Comparison of ENCODE assay signal across 10 mouse cellular contexts in genomic region chr12:79846247-79847151, GRCm38 (mm10).
DNase-seq lines count a peak whose midpoint lies in the region; ATAC-seq and TF ChIP-seq lines count a peak whose summit lies in the region.
"Had no signal": no experiment of that assay in that cellular context is flagged by ENCODE, and none has a peak within 500 bp of the region (broad histone marks: within the 10 kb centered on the region; RNA-seq: fewer than 3 reads in every experiment).

No protein-coding gene starts in this region.

- peak overlapping the region; percentile 89 for H3K27ac ChIP-seq in forebrain, embryonic 10.5 days
- no peak overlapping the region for H3K27ac ChIP-seq in forebrain, postnatal 0 days (ENCODE audit: low read depth, low read length)
- H3K27ac ChIP-seq in lung, embryonic 16.5 days (ENCODE audit: low read length): peak overlapping the region; percentile 65
- H3K27ac ChIP-seq in lung, postnatal 0 days (ENCODE audit: low read length): no peak overlapping the region
- H3K27ac ChIP-seq in forebrain, embryonic 11.5 days (ENCODE audit: low read depth, low read length): peak overlapping the region; percentile 79

- H3K4me1 ChIP-seq in forebrain, embryonic 10.5 days: peaks cover 91% of the 10 kb centered on the region
- peaks cover 9% of the 10 kb centered on the region for H3K4me1 ChIP-seq in forebrain, postnatal 0 days (ENCODE audit: insufficient read depth)
- peaks cover 66% of the 10 kb centered on the region for H3K4me1 ChIP-seq in lung, embryonic 16.5 days (replicated peaks; ENCODE audit: control insufficient read depth, insufficient read depth, low read length)
- H3K4me1 ChIP-seq in lung, postnatal 0 days (ENCODE audit: insufficient read depth, low read depth, low read length): peaks cover 13% of the 10 kb centered on the region; the same call in 1 of the 2 replicates
- peaks cover 37% of the 10 kb centered on the region for H3K4me1 ChIP-seq in forebrain, embryonic 11.5 days (replicated peaks; ENCODE audit: control insufficient read depth, insufficient read depth, low read length)

- DNase-seq in forebrain, embryonic 10.5 days (ENCODE audit: extremely low spot score, low spot score): peak; percentile 77
- DNase-seq in forebrain, postnatal 0 days: no peak
- no peak for DNase-seq in lung, postnatal 0 days (ENCODE audit: low spot score)
- peak; percentile 80 for DNase-seq in forebrain, embryonic 11.5 days (ENCODE audit: low spot score)
- DNase-seq in retina, postnatal 1 day: peak; percentile 59
- no peak for DNase-seq in spleen, postnatal 14 days (ENCODE audit: low spot score in 2 of 2)
- DNase-seq in spleen, postnatal 10 days (ENCODE audit: low spot score in 2 of 2): no peak
- DNase-seq: kidney, adult 11 months; right cerebral cortex, postnatal 14 days had no signal

- H3K4me2 ChIP-seq in forebrain, postnatal 0 days (ENCODE audit: low read depth): no peak overlapping the region
- H3K4me2 ChIP-seq in lung, embryonic 16.5 days (ENCODE audit: low read depth, low read length): no peak overlapping the region
- no peak overlapping the region for H3K4me2 ChIP-seq in lung, postnatal 0 days (replicated peaks; ENCODE audit: low read depth, low read length)
- H3K4me2 ChIP-seq in forebrain, embryonic 11.5 days (ENCODE audit: low read depth, low read length, severe bottlenecking): no peak overlapping the region

- H3K36me3 ChIP-seq in forebrain, embryonic 10.5 days (replicated peaks): no peaks in the 10 kb centered on the region
- no peaks in the 10 kb centered on the region for H3K36me3 ChIP-seq in forebrain, postnatal 0 days (ENCODE audit: insufficient read depth)
- H3K36me3 ChIP-seq in lung, embryonic 16.5 days (ENCODE audit: control insufficient read depth, insufficient read depth, low read length): no peaks in the 10 kb centered on the region
- H3K36me3 ChIP-seq in lung, postnatal 0 days (ENCODE audit: insufficient read depth, low read length): no peaks in the 10 kb centered on the region
- no peaks in the 10 kb centered on the region for H3K36me3 ChIP-seq in forebrain, embryonic 11.5 days (ENCODE audit: control insufficient read depth, insufficient read depth, low read length)

- TF ChIP-seq CTCF in forebrain, postnatal 0 days (IDR thresholded peaks at IDR 0.05; ENCODE audit: low read depth): no peak
- TF ChIP-seq CTCF in lung, postnatal 0 days (IDR thresholded peaks at IDR 0.05): no peak

- H3K9ac ChIP-seq in forebrain, postnatal 0 days: no peak overlapping the region
- no peak overlapping the region for H3K9ac ChIP-seq in lung, embryonic 16.5 days (ENCODE audit: low read length)
- H3K9ac ChIP-seq in lung, postnatal 0 days (replicated peaks; ENCODE audit: low read depth): no peak overlapping the region
- H3K9ac ChIP-seq in forebrain, embryonic 11.5 days (ENCODE audit: low read length): peak overlapping the region; percentile 16; the same call in 1 of the 2 replicates

- 8% methylated on average over 7 of the region's 7 CpGs for WGBS in forebrain, embryonic 10.5 days
- 21% methylated on average over 7 of the region's 7 CpGs for WGBS in forebrain, postnatal 0 days
- WGBS in lung, embryonic 16.5 days: 52% methylated on average over 7 of the region's 7 CpGs
- 66% methylated on average over 7 of the region's 7 CpGs for WGBS in lung, postnatal 0 days
- 7% methylated on average over 7 of the region's 7 CpGs for WGBS in forebrain, embryonic 11.5 days

- TF ChIP-seq EP300 in lung, postnatal 0 days (IDR thresholded peaks at IDR 0.05): no peak

- H3K4me3 ChIP-seq in forebrain, embryonic 10.5 days: peak overlapping the region; percentile 7; the same call in 1 of the 2 replicates
- H3K4me3 ChIP-seq in forebrain, postnatal 0 days (ENCODE audit: low read depth, low read length): no peak overlapping the region
- H3K4me3 ChIP-seq in lung, embryonic 16.5 days (ENCODE audit: low read length): no peak overlapping the region
- no peak overlapping the region for H3K4me3 ChIP-seq in lung, postnatal 0 days (ENCODE audit: low read depth, low read length)
- H3K4me3 ChIP-seq in forebrain, embryonic 11.5 days (ENCODE audit: low read depth, low read length): no peak overlapping the region

- no peaks in the 10 kb centered on the region; the same call in 1 of the 2 replicates for H3K27me3 ChIP-seq in forebrain, embryonic 10.5 days (ENCODE audit: poor library complexity, severe bottlenecking)
- H3K27me3 ChIP-seq in forebrain, postnatal 0 days (ENCODE audit: insufficient read depth, low read length): no peaks in the 10 kb centered on the region
- no peaks in the 10 kb centered on the region for H3K27me3 ChIP-seq in lung, embryonic 16.5 days (ENCODE audit: control insufficient read depth, insufficient read depth, low read depth, low read length)
- H3K27me3 ChIP-seq in lung, postnatal 0 days (replicated peaks; ENCODE audit: insufficient read depth, low read length): no peaks in the 10 kb centered on the region
- no peaks in the 10 kb centered on the region for H3K27me3 ChIP-seq in forebrain, embryonic 11.5 days (ENCODE audit: control insufficient read depth, insufficient read depth, low read length)

- no peak for ATAC-seq in forebrain, postnatal 0 days
- ATAC-seq in lung, embryonic 16.5 days (ENCODE audit: low read depth): no peak
- ATAC-seq in lung, postnatal 0 days: no peak
- ATAC-seq in forebrain, embryonic 11.5 days (replicated peaks; ENCODE audit: low FRiP score): peak; percentile 77

- H3K9me3 ChIP-seq in forebrain, embryonic 10.5 days: no peaks in the 10 kb centered on the region
- H3K9me3 ChIP-seq in forebrain, postnatal 0 days (ENCODE audit: low read length): no peaks in the 10 kb centered on the region
- no peaks in the 10 kb centered on the region for H3K9me3 ChIP-seq in lung, embryonic 16.5 days (ENCODE audit: control insufficient read depth, low read length)
- no peaks in the 10 kb centered on the region for H3K9me3 ChIP-seq in lung, postnatal 0 days (ENCODE audit: low read length)
- no peaks in the 10 kb centered on the region for H3K9me3 ChIP-seq in forebrain, embryonic 11.5 days (ENCODE audit: control insufficient read depth, low read length)

Comparison
In these comparisons a context has a peak if more than half of its experiments do, and no peak if none do; other contexts are left out.
1. DNase-seq: peak in forebrain, embryonic 10.5 days (single experiment), forebrain, embryonic 11.5 days (single experiment) and retina, postnatal 1 day (single experiment); none in forebrain, postnatal 0 days (single experiment), lung, postnatal 0 days (single experiment), spleen, postnatal 14 days (0 of 2) and spleen, postnatal 10 days (0 of 2).
2. H3K27ac ChIP-seq: peak in forebrain, embryonic 10.5 days (single experiment), lung, embryonic 16.5 days (single experiment) and forebrain, embryonic 11.5 days (single experiment); none in forebrain, postnatal 0 days (single experiment) and lung, postnatal 0 days (single experiment).